Mouse (Mus musculus) midbrain, postnatal 0 days (tissue): Measurements from ENCODE around the gene Sppl2c. TPM values are rescaled to one million over a fixed set of nuclear protein-coding genes. Genes with fewer than 3 reads are reported as not detected.

Experiments
- ATAC-seq: fragments of 200-750 bp; cut with Nextera tagmentation; 2 replicates; pipeline ENCODE4 v1.8.0; 2017; ENCODE audit warnings: moderate number of reproducible peaks, mild to moderate bottlenecking, moderate TSS enrichment, moderate library complexity; ENCODE audit not compliant: low FRiP score
- DNase-seq: peaks from one replicate; pipeline ENCODE4 v3.0.0-alpha.2; 2015; ENCODE audit warnings: low spot score
- H3K27ac ChIP-seq: fragments of 300-500 bp; sonication (generic); 2 replicates; pipeline ENCODE4 v1.5.1; 2014; ENCODE audit warnings: low read depth, mild to moderate bottlenecking, low read length, mixed read lengths
- H3K27me3 ChIP-seq: fragments of 300-500 bp; sonication (generic); 2 replicates; pipeline ENCODE4 v1.6.1; 2014; ENCODE audit warnings: low read length, control low read depth, mixed read lengths; ENCODE audit not compliant: insufficient read depth
- H3K36me3 ChIP-seq: fragments of 300-500 bp; sonication (generic); 2 replicates; pipeline ENCODE4 v1.6.1; 2014; ENCODE audit warnings: low read length, control low read depth, mixed read lengths; ENCODE audit not compliant: insufficient read depth
- H3K4me1 ChIP-seq: fragments of 300-500 bp; sonication (generic); 2 replicates; pipeline ENCODE4 v1.6.1; 2014; ENCODE audit warnings: mild to moderate bottlenecking, control low read depth, antibody characterized with exemption, low read length, mixed read lengths; ENCODE audit not compliant: insufficient read depth
- H3K4me2 ChIP-seq: fragments of 300-500 bp; sonication (generic); 2 replicates; pipeline ENCODE4 v1.6.1; 2014; ENCODE audit warnings: low read depth, mild to moderate bottlenecking, low read length, mixed read lengths; ENCODE audit not compliant: poor library complexity, severe bottlenecking
- H3K4me3 ChIP-seq: fragments of 300-500 bp; sonication (generic); 2 replicates; pipeline ENCODE4 v1.5.1; 2014; ENCODE audit warnings: low read depth, mild to moderate bottlenecking, low read length, moderate library complexity
- H3K9ac ChIP-seq: fragments of 300-500 bp; sonication (generic); replicated peaks from 2 replicates; pipeline ENCODE4 v1.6.1; 2014; ENCODE audit warnings: mild to moderate bottlenecking, low read length, moderate library complexity, mixed read lengths; ENCODE audit not compliant: poor library complexity, severe bottlenecking
- H3K9me3 ChIP-seq: fragments of 300-500 bp; sonication (generic); 2 replicates; pipeline ENCODE4 v1.6.1; 2016; ENCODE audit warnings: low read length, control low read depth
- CTCF ChIP-seq: IDR thresholded peaks from 2 replicates; pipeline ENCODE4 v1.5.1; 2016; ENCODE audit warnings: antibody characterized with exemption, mild to moderate bottlenecking
- WGBS: fragments of 180-500 bp; shearing (Covaris S2); extraction: QIAGEN DNeasy Blood & Tissue Kit; methylation state at CpG from one replicate; pipeline ENCODE4 v1.1.7; 2014; 5-methylcytosine and 5-hydroxymethylcytosine counted together
- polyA plus RNA-seq: library from polyadenylated mRNA; unstranded; fragments of >200 nt; fragmentation: Nextera tagmentation; extraction: Ambion mirVana; gene quantifications from 2 replicates; pipeline ENCODE4 v1.2.1, GENCODE M21; 2015
- total RNA-seq: library from RNA; depleted of rRNA; stranded (reverse); fragments of >200 nt; gene quantifications from 2 replicates; pipeline ENCODE4 v1.2.3, GENCODE M21; 2014

Gene Sppl2c
- total and polyA plus RNA-seq, 2 experiments from 2014 or later, result not detected

GRCm38 (mm10) chr11:104154820-104155635 is 31.1 kb upstream of the Sppl2c start:
- no peak for TF ChIP-seq CTCF
- H3K9me3 ChIP-seq, result no peaks in the 10 kb centered on the region
- H3K27ac ChIP-seq, result no peak overlapping the region
- ATAC-seq (no peak), DNase-seq (peak; percentile 87)
- H3K4me2 ChIP-seq, result no peak overlapping the region
- no peaks in the 10 kb centered on the region for H3K27me3 ChIP-seq
- H3K4me1 ChIP-seq, result no peaks in the 10 kb centered on the region; the same call in 1 of the 2 replicates
- no peak overlapping the region for H3K9ac ChIP-seq
- WGBS, result 60% methylated on average over 9 of the region's 9 CpGs
- no peak overlapping the region for H3K4me3 ChIP-seq
- no peaks in the 10 kb centered on the region for H3K36me3 ChIP-seq

GRCm38 (mm10) chr11:104155899-104156298 is 30.2 kb upstream of the Sppl2c start:
- Histone ChIP-seq H3K4me3 (no peak overlapping the region), H3K9ac (no peak overlapping the region), H3K4me2 (no peak overlapping the region), H3K36me3 (no peaks in the 10 kb centered on the region), H3K27ac (no peak overlapping the region), H3K4me1 (no peaks in the 10 kb centered on the region; the same call in 1 of the 2 replicates), H3K9me3 (no peaks in the 10 kb centered on the region), H3K27me3 (no peaks in the 10 kb centered on the region)
- ATAC-seq (no peak), DNase-seq (no peak)
- no peak for TF ChIP-seq CTCF

GRCm38 (mm10) chr11:104156391-104156790 is 29.7 kb upstream of the Sppl2c start:
- no peak for TF ChIP-seq CTCF
- no peak for DNase-seq
- WGBS, result 64% methylated on average over 3 of the region's 3 CpGs

GRCm38 (mm10) chr11:104157603-104158259 is 28.4 kb upstream of the Sppl2c start:
- peak; percentile 93 for ATAC-seq

More at GRCm38 (mm10) chr11:104156391-104156790, 29.7 kb upstream of the Sppl2c start:
- Histone ChIP-seq H3K4me1 (no peaks in the 10 kb centered on the region; the same call in 1 of the 2 replicates), H3K9me3 (no peaks in the 10 kb centered on the region), H3K36me3 (no peaks in the 10 kb centered on the region), H3K4me3 (no peak overlapping the region), H3K27me3 (no peaks in the 10 kb centered on the region), H3K9ac (no peak overlapping the region), H3K27ac (no peak overlapping the region), H3K4me2 (no peak overlapping the region)
- ATAC-seq, result no peak

GRCm38 (mm10) chr11:104158260-104158907 is 27.7 kb upstream of the Sppl2c start:
- peak overlapping the region; percentile 85 for H3K4me2 ChIP-seq
- no peaks in the 10 kb centered on the region; the same call in 1 of the 2 replicates for H3K4me1 ChIP-seq
- WGBS, result 4% methylated on average over 17 of the region's 17 CpGs
- H3K9me3 ChIP-seq, result no peaks in the 10 kb centered on the region
- H3K27ac ChIP-seq, result peak overlapping the region; percentile 92
- TF ChIP-seq CTCF, result no peak
- H3K27me3 ChIP-seq, result no peaks in the 10 kb centered on the region
- no peaks in the 10 kb centered on the region for H3K36me3 ChIP-seq
- H3K9ac ChIP-seq, result peak overlapping the region; percentile 67; the same call in 1 of the 2 replicates
- peak overlapping the region; percentile 39 for H3K4me3 ChIP-seq
- peak; percentile 50 for DNase-seq
- ATAC-seq, result peak; percentile 50; the same call in 1 of the 2 replicates

More at GRCm38 (mm10) chr11:104157603-104158259, 28.4 kb upstream of the Sppl2c start:
- no peaks in the 10 kb centered on the region for H3K27me3 ChIP-seq
- H3K4me2 ChIP-seq, result peak overlapping the region; percentile 85
- peak; percentile 70 for TF ChIP-seq CTCF
- DNase-seq, result peak; percentile 91
- H3K9me3 ChIP-seq, result no peaks in the 10 kb centered on the region
- no peaks in the 10 kb centered on the region for H3K36me3 ChIP-seq
- H3K4me1 ChIP-seq, result no peaks in the 10 kb centered on the region; the same call in 1 of the 2 replicates
- H3K4me3 ChIP-seq, result peak overlapping the region; percentile 39
- WGBS, result 1% methylated on average over 23 of the region's 23 CpGs
- peak overlapping the region; percentile 67 for H3K9ac ChIP-seq
- peak overlapping the region; percentile 92 for H3K27ac ChIP-seq
